Comparison of ENCODE assay signal across 7 mouse cellular contexts in genomic region chr19:16873942-16874861, GRCm38 (mm10). TPM values are rescaled to one million over a fixed set of nuclear protein-coding genes. Genes with fewer than 3 reads are reported as not detected.
DNase-seq lines count a peak whose midpoint lies in the region; ATAC-seq and TF ChIP-seq lines count a peak whose summit lies in the region.

No protein-coding gene starts in this region.

- peak overlapping the region; percentile 48 for H3K4me3 ChIP-seq in heart, embryonic 15.5 days
- peak overlapping the region; percentile 33 for H3K4me3 ChIP-seq in liver, embryonic 16.5 days (ENCODE audit: low read depth, low read length)
- peak overlapping the region; percentile 39 for H3K4me3 ChIP-seq in stomach, postnatal 0 days (ENCODE audit: low read depth, low read length)

- TF ChIP-seq CTCF in stomach, postnatal 0 days (IDR thresholded peaks at IDR 0.05; ENCODE audit: low read depth), result no peak; the same call in 1 of the 2 replicates

- peak overlapping the region; percentile 85 for H3K4me2 ChIP-seq in heart, embryonic 15.5 days
- peak overlapping the region; percentile 42 for H3K4me2 ChIP-seq in liver, embryonic 16.5 days (ENCODE audit: low read depth, low read length)
- H3K4me2 ChIP-seq in stomach, postnatal 0 days (replicated peaks; ENCODE audit: low read depth), result peak overlapping the region; percentile 68

- ATAC-seq in heart, embryonic 15.5 days (replicated peaks; ENCODE audit: insufficient number of reproducible peaks, insufficient read depth, low FRiP score, low read depth), result no peak
- ATAC-seq in liver, embryonic 16.5 days (ENCODE audit: low read depth), result no peak
- ATAC-seq in stomach, postnatal 0 days (ENCODE audit: low FRiP score, low TSS enrichment), result no peak
- ATAC-seq in monocyte, adult 5-6 weeks (replicated peaks; ENCODE audit: insufficient number of reproducible peaks, low FRiP score, low TSS enrichment, poor library complexity, severe bottlenecking), result no peak
- no peak for ATAC-seq in cerebellum, adult (ENCODE audit: insufficient number of reproducible peaks, low FRiP score, low TSS enrichment)

- DNase-seq in ES-CJ7 (ENCODE audit: low read depth, low spot score) (peak; percentile 32), ZHBTc4 (ENCODE audit: low read depth, low spot score) (peak; percentile 67)
- DNase-seq in stomach, postnatal 0 days (ENCODE audit: low spot score), result peak; percentile 25

- H3K27ac ChIP-seq in heart, embryonic 15.5 days, result no peak overlapping the region
- H3K27ac ChIP-seq in liver, embryonic 16.5 days (ENCODE audit: low read length), result no peak overlapping the region
- no peak overlapping the region for H3K27ac ChIP-seq in stomach, postnatal 0 days (replicated peaks)

- H3K27me3 ChIP-seq in heart, embryonic 15.5 days, result peaks cover 99% of the 10 kb centered on the region
- H3K27me3 ChIP-seq in liver, embryonic 16.5 days (ENCODE audit: control insufficient read depth, insufficient read depth, low read depth, low read length), result peaks cover 99% of the 10 kb centered on the region
- peaks cover 36% of the 10 kb centered on the region for H3K27me3 ChIP-seq in stomach, postnatal 0 days (ENCODE audit: control insufficient read depth, insufficient read depth, low read length)

- 1% methylated on average over 55 of the region's 55 CpGs for WGBS in heart, embryonic 15.5 days
- WGBS in liver, embryonic 16.5 days (ENCODE audit: insufficient replicate concordance), result under 1% methylated on average over 55 of the region's 55 CpGs
- WGBS in stomach, postnatal 0 days, result 2% methylated on average over 55 of the region's 55 CpGs

- peaks cover 47% of the 10 kb centered on the region for H3K4me1 ChIP-seq in heart, embryonic 15.5 days (replicated peaks)
- H3K4me1 ChIP-seq in liver, embryonic 16.5 days (ENCODE audit: control insufficient read depth, low read depth, low read length), result no peaks in the 10 kb centered on the region; the same call in none of the 2 replicates
- H3K4me1 ChIP-seq in stomach, postnatal 0 days (replicated peaks; ENCODE audit: control insufficient read depth, insufficient read depth), result peaks cover 3% of the 10 kb centered on the region; the same call in 1 of the 2 replicates

- H3K9me3 ChIP-seq in heart, embryonic 15.5 days (replicated peaks), result no peaks in the 10 kb centered on the region
- H3K9me3 ChIP-seq in liver, embryonic 16.5 days (replicated peaks; ENCODE audit: control insufficient read depth, low read length), result no peaks in the 10 kb centered on the region
- H3K9me3 ChIP-seq in stomach, postnatal 0 days (ENCODE audit: control insufficient read depth, low read length), result no peaks in the 10 kb centered on the region

- H3K9ac ChIP-seq in heart, embryonic 15.5 days, result no peak overlapping the region
- H3K9ac ChIP-seq in liver, embryonic 16.5 days (ENCODE audit: low read depth, low read length), result no peak overlapping the region
- no peak overlapping the region for H3K9ac ChIP-seq in stomach, postnatal 0 days (ENCODE audit: low read length)

- no peaks in the 10 kb centered on the region for H3K36me3 ChIP-seq in heart, embryonic 15.5 days
- H3K36me3 ChIP-seq in liver, embryonic 16.5 days (ENCODE audit: control insufficient read depth, insufficient read depth), result no peaks in the 10 kb centered on the region
- H3K36me3 ChIP-seq in stomach, postnatal 0 days (ENCODE audit: control insufficient read depth, insufficient read depth, low read length), result no peaks in the 10 kb centered on the region

- TF ChIP-seq EP300 in stomach, postnatal 0 days (optimal IDR thresholded peaks at IDR 0.05), result no peak

RNA-seq across cellular contexts. Expression of gene Foxb2, which starts 0.6 kb away (rescaled TPM):
- not detected in 2 replicates for polyA plus RNA-seq in heart, embryonic 15.5 days (2015; fragmentation: Nextera tagmentation; extraction: Ambion mirVana)
- polyA plus RNA-seq in liver, embryonic 16.5 days (2015; fragmentation: Nextera tagmentation; extraction: Ambion mirVana), result not detected in 2 replicates
- polyA plus RNA-seq in stomach, postnatal 0 days (2015; fragmentation: Nextera tagmentation; extraction: Ambion mirVana), result not detected in 2 replicates
- not detected in 3 replicates for total RNA-seq in monocyte, adult 5-6 weeks (2017)
